Mouse (Mus musculus): ENCODE results near the gene Nanos1. TPM values are rescaled to one million over a fixed set of nuclear protein-coding genes. Genes with fewer than 3 reads are reported as not detected.

Nanos1 gene
- total and polyA plus RNA-seq, 3 experiments, result 1.2 to 3.2 (median 1.3) TPM

DNA sequence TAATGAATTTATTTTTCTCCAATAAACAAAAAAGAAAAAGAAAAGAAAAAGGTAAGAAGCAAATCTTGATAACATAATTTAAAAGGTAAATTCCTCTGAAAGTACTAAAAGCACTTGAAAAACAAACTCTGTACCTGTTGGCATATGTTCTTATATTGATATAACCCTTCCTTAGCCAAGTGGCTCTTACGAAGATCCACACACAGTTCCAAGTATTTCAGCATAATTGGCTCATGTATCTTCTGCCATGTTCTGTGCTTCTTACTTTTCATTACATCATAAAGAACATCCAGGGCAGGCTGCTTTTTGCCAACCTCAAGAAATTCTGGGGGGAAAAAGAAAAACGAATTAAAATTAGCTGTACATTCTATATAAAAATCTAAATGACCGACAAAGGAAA is 26.2 kb downstream of the Nanos1 start:
- Histone ChIP-seq H3K9ac (ENCODE audit: insufficient read depth, low read depth) (peak overlapping the region; percentile 39; the same call in 1 of the 2 replicates), H3K27ac (ENCODE audit: insufficient read depth, low read depth) (no peak overlapping the region), H3K4me2 (ENCODE audit: insufficient read depth, low read depth, poor library complexity, severe bottlenecking) (no peak overlapping the region), H3K36me3 (replicated peaks in 1 of 2; ENCODE audit: control insufficient read depth in 1 of 2, insufficient read depth in 1 of 2, low read length in 1 of 2) (peaks cover 17 to 69% of the 10 kb centered on the region in 2 experiments), H3K27me3 (replicated peaks) (no peaks in the 10 kb centered on the region), H3K79me2 (replicated peaks; ENCODE audit: control insufficient read depth, extremely low read depth, insufficient read depth, poor library complexity, severe bottlenecking) (peaks cover 64% of the 10 kb centered on the region), H3K4me3 (replicated peaks in 1 of 3; ENCODE audit: low read depth in 2 of 3, low read length in 2 of 3, poor library complexity in 1 of 3) (no peak overlapping the region), H3K9me3 (replicated peaks; ENCODE audit: low read length) (no peaks in the 10 kb centered on the region), H3K4me1 (ENCODE audit: control insufficient read depth in 1 of 2, insufficient read depth in 2 of 2) (peaks cover 0 to 51% of the 10 kb centered on the region in 2 experiments; a peak in 2 of 4 replicates)
- dilution Hi-C loops (cut with MboI; ENCODE audit: extremely low pct_ligation_motif_present, extremely low pct_unique_long_range_greater_than_20kb, low sequenced_read_pairs), result no loop called here
- TF ChIP-seq NELFE (IDR thresholded peaks at IDR 0.05; ENCODE audit: low read depth, low read length) (no peak), MXI1 (IDR thresholded peaks at IDR 0.05; ENCODE audit: low read depth, low read length) (no peak), CHD2 (IDR thresholded peaks at IDR 0.05; ENCODE audit: low read length) (no peak), TBP (conservative IDR thresholded peaks at IDR 0.05; ENCODE audit: low read depth, low read length) (no peak), KAT2A (IDR thresholded peaks at IDR 0.05; ENCODE audit: insufficient replicate concordance, low read length) (no peak), MAFK (IDR thresholded peaks at IDR 0.05; ENCODE audit: insufficient replicate concordance, low read length) (no peak)
- in situ Hi-C loops (cut with MboI; ENCODE audit: low pct_ligation_motif_present, low pct_unique_long_range_greater_than_20kb, low sequenced_read_pairs), result no loop called here
- DNase-seq (ENCODE audit: extremely low read depth), result no peak

DNA sequence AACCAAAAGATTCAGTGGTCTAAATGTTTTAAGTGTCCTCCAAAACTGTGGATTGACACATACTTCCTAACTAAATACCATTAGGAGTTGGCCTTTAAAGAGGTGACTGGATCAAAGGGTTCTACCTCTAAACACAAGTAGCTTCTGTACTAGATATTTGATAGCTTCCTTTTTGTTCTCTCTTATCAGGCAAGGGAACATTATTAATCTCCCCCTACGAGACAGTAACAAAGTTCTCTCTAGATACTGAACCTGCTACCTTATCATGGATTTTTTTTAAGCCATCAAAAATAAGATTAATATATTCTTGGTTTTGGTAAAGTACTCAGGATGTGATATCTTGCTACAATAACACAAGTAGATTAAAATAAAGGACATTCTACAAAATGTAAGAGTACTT is 28.9 kb downstream of the Nanos1 start:
- Histone ChIP-seq H3K9me3 (replicated peaks; ENCODE audit: low read length) (no peaks in the 10 kb centered on the region), H3K79me2 (replicated peaks; ENCODE audit: control insufficient read depth, extremely low read depth, insufficient read depth, poor library complexity, severe bottlenecking) (peaks cover 70% of the 10 kb centered on the region), H3K4me3 (replicated peaks in 1 of 3; ENCODE audit: low read depth in 2 of 3, low read length in 2 of 3, poor library complexity in 1 of 3) (no peak overlapping the region), H3K27ac (ENCODE audit: insufficient read depth, low read depth) (no peak overlapping the region), H3K4me2 (ENCODE audit: insufficient read depth, low read depth, poor library complexity, severe bottlenecking) (0 out of 2 replicates have a peak overlapping the region, but pooled peaks have one; percentile 29), H3K27me3 (replicated peaks) (no peaks in the 10 kb centered on the region), H3K9ac (ENCODE audit: insufficient read depth, low read depth) (peak overlapping the region; percentile 8; the same call in 1 of the 2 replicates), H3K36me3 (replicated peaks in 1 of 2; ENCODE audit: control insufficient read depth in 1 of 2, insufficient read depth in 1 of 2, low read length in 1 of 2) (peaks cover 5 to 50% of the 10 kb centered on the region in 2 experiments), H3K4me1 (ENCODE audit: control insufficient read depth in 1 of 2, insufficient read depth in 2 of 2) (peaks cover 0 to 52% of the 10 kb centered on the region in 2 experiments; a peak in 2 of 4 replicates)
- TF ChIP-seq JUN (IDR thresholded peaks at IDR 0.05; ENCODE audit: insufficient read depth, low read depth, low read length), result no peak
- TF ChIP-seq MYC (IDR thresholded peaks at IDR 0.05; ENCODE audit: low read depth, low read length), result no peak
- no peak for TF ChIP-seq PAX5 (IDR thresholded peaks at IDR 0.05; ENCODE audit: low read length)
- TF ChIP-seq POLR2A (IDR thresholded peaks at IDR 0.05; ENCODE audit: low read depth, low read length), result no peak
- no peak for TF ChIP-seq HCFC1 (IDR thresholded peaks at IDR 0.05; ENCODE audit: low read depth, low read length)
- no peak for TF ChIP-seq UBTF (IDR thresholded peaks at IDR 0.05; ENCODE audit: low read depth, low read length)
- TF ChIP-seq RAD21 (IDR thresholded peaks at IDR 0.05; ENCODE audit: low read depth, low read length), result no peak
- no peak for TF ChIP-seq ETS1 (conservative IDR thresholded peaks at IDR 0.05; ENCODE audit: low read depth, low read length)
- dilution Hi-C loops (cut with MboI; ENCODE audit: extremely low pct_ligation_motif_present, extremely low pct_unique_long_range_greater_than_20kb, low sequenced_read_pairs), result no loop called here
- no peak for DNase-seq (ENCODE audit: extremely low read depth)
- in situ Hi-C loops (cut with MboI; ENCODE audit: low pct_ligation_motif_present, low pct_unique_long_range_greater_than_20kb, low sequenced_read_pairs), result no loop called here

Measured in CH12.LX (cell line).